Mouse (Mus musculus) midbrain, embryonic 11.5 days (tissue): Measurements from ENCODE around the gene Ugt1a7c. TPM values are rescaled to one million over a fixed set of nuclear protein-coding genes. Genes with fewer than 3 reads are reported as not detected.

Experiments
- ATAC-seq: fragments of 200-750 bp; cut with Nextera tagmentation; 2 replicates; pipeline ENCODE4 v1.8.0; 2017; ENCODE audit warnings: moderate TSS enrichment, moderate library complexity; ENCODE audit not compliant: low FRiP score
- DNase-seq: peaks from one replicate; pipeline ENCODE4 v3.0.0; 2015; ENCODE audit warnings: low spot score; ENCODE audit errors: missing footprints
- H3K27ac ChIP-seq: fragments of 300-500 bp; sonication (generic); 2 replicates; pipeline ENCODE4 v1.5.1; 2014; ENCODE audit warnings: low read depth, low read length
- H3K27me3 ChIP-seq: fragments of 300-500 bp; sonication (generic); 2 replicates; pipeline ENCODE4 v1.6.1; 2014; ENCODE audit warnings: mild to moderate bottlenecking, low read length, moderate library complexity, mixed read lengths; ENCODE audit not compliant: control insufficient read depth, insufficient read depth
- H3K36me3 ChIP-seq: fragments of 300-500 bp; sonication (generic); 2 replicates; pipeline ENCODE4 v1.6.1; 2014; ENCODE audit warnings: mild to moderate bottlenecking, low read length, moderate library complexity, mixed read lengths; ENCODE audit not compliant: control insufficient read depth, insufficient read depth
- H3K4me1 ChIP-seq: fragments of 300-500 bp; sonication (generic); 2 replicates; pipeline ENCODE4 v1.6.1; 2014; ENCODE audit warnings: low read length; ENCODE audit not compliant: control insufficient read depth, insufficient read depth
- H3K4me2 ChIP-seq: fragments of 300-500 bp; sonication (generic); 2 replicates; pipeline ENCODE4 v1.6.1; 2014; ENCODE audit warnings: mild to moderate bottlenecking, moderate library complexity
- H3K4me3 ChIP-seq: fragments of 300-500 bp; sonication (generic); 2 replicates; pipeline ENCODE4 v1.5.1; 2014; ENCODE audit warnings: low read depth, low read length
- H3K9ac ChIP-seq: fragments of 300-500 bp; sonication (generic); 2 replicates; pipeline ENCODE4 v1.6.1; 2014; ENCODE audit warnings: low read length
- H3K9me3 ChIP-seq: fragments of 300-500 bp; sonication (generic); 2 replicates; pipeline ENCODE4 v1.6.1; 2016; ENCODE audit warnings: low read length; ENCODE audit not compliant: control insufficient read depth
- WGBS: fragments of 180-500 bp; shearing (Covaris S2); extraction: QIAGEN DNeasy Blood & Tissue Kit; methylation state at CpG from one replicate; pipeline ENCODE4 v1.1.7; 2014; 5-methylcytosine and 5-hydroxymethylcytosine counted together
- polyA plus RNA-seq: library from polyadenylated mRNA; unstranded; fragments of >200 nt; fragmentation: Nextera tagmentation; extraction: Ambion mirVana; gene quantifications from 2 replicates; pipeline ENCODE4 v1.2.1, GENCODE M21; 2014

Ugt1a7c gene
- polyA plus RNA-seq, 1 experiment from 2014 or later = 1.2 TPM

GRCm38 (mm10) chr1:88234646-88235045, 139.8 kb downstream of the Ugt1a7c start:
- peaks cover 97% of the 10 kb centered on the region for H3K9me3 ChIP-seq
- no peaks in the 10 kb centered on the region for H3K27me3 ChIP-seq
- H3K27ac ChIP-seq = no peak overlapping the region
- WGBS = 38% methylated on average over 5 of the region's 5 CpGs
- no peaks in the 10 kb centered on the region for H3K36me3 ChIP-seq
- H3K4me1 ChIP-seq = no peaks in the 10 kb centered on the region
- H3K9ac ChIP-seq = no peak overlapping the region
- H3K4me3 ChIP-seq = no peak overlapping the region
- ATAC-seq (no peak), DNase-seq (no peak)
- no peak overlapping the region for H3K4me2 ChIP-seq

- WGBS = 64% methylated on average over 11 of the region's 11 CpGs
- Histone ChIP-seq H3K4me3 (no peak overlapping the region), H3K9ac (no peak overlapping the region), H3K4me2 (no peak overlapping the region), H3K27ac (no peak overlapping the region), H3K9me3 (peaks cover 97% of the 10 kb centered on the region), H3K36me3 (no peaks in the 10 kb centered on the region), H3K4me1 (no peaks in the 10 kb centered on the region), H3K27me3 (no peaks in the 10 kb centered on the region)
- DNase-seq (no peak), ATAC-seq (peak; percentile 3; the same call in 1 of the 2 replicates)
Observed at GRCm38 (mm10) chr1:88235046-88235893, 140.4 kb downstream of the Ugt1a7c start.

GRCm38 (mm10) chr1:88235894-88236415, 141.1 kb downstream of the Ugt1a7c start:
- H3K9me3 ChIP-seq = peaks cover 97% of the 10 kb centered on the region
- ATAC-seq (no peak), DNase-seq (no peak)
- WGBS = 64% methylated on average over 4 of the region's 4 CpGs
- H3K27me3 ChIP-seq = no peaks in the 10 kb centered on the region
- 0 out of 2 replicates have a peak, but pooled peaks cover 2% of the 10 kb centered on the region for H3K36me3 ChIP-seq
- H3K27ac ChIP-seq = no peak overlapping the region
- H3K9ac ChIP-seq = no peak overlapping the region
- H3K4me2 ChIP-seq = no peak overlapping the region
- no peak overlapping the region for H3K4me3 ChIP-seq
- no peaks in the 10 kb centered on the region for H3K4me1 ChIP-seq

- Histone ChIP-seq H3K9me3 (peaks cover 92% of the 10 kb centered on the region), H3K4me3 (no peak overlapping the region), H3K4me1 (no peaks in the 10 kb centered on the region), H3K9ac (no peak overlapping the region), H3K27ac (no peak overlapping the region), H3K36me3 (0 out of 2 replicates have a peak, but pooled peaks cover 2% of the 10 kb centered on the region), H3K4me2 (no peak overlapping the region), H3K27me3 (no peaks in the 10 kb centered on the region)
- DNase-seq = no peak
- WGBS = 80% methylated on average over 5 of the region's 5 CpGs
- no peak for ATAC-seq
Observed at GRCm38 (mm10) chr1:88237311-88237710, 142.4 kb downstream of the Ugt1a7c start.

- Histone ChIP-seq H3K27ac (no peak overlapping the region), H3K36me3 (0 out of 2 replicates have a peak, but pooled peaks cover 2% of the 10 kb centered on the region), H3K4me2 (no peak overlapping the region), H3K4me3 (no peak overlapping the region), H3K9ac (no peak overlapping the region), H3K4me1 (no peaks in the 10 kb centered on the region), H3K9me3 (peaks cover 91% of the 10 kb centered on the region), H3K27me3 (no peaks in the 10 kb centered on the region)
- no peak for ATAC-seq
- DNase-seq = no peak
- 78% methylated on average over 6 of the region's 6 CpGs for WGBS
Observed at GRCm38 (mm10) chr1:88238771-88239170, 143.9 kb downstream of the Ugt1a7c start.

- Histone ChIP-seq H3K36me3 (0 out of 2 replicates have a peak, but pooled peaks cover 2% of the 10 kb centered on the region), H3K4me2 (no peak overlapping the region), H3K27ac (no peak overlapping the region), H3K9me3 (peaks cover 91% of the 10 kb centered on the region), H3K27me3 (no peaks in the 10 kb centered on the region), H3K4me3 (no peak overlapping the region), H3K9ac (no peak overlapping the region), H3K4me1 (no peaks in the 10 kb centered on the region)
- DNase-seq (no peak), ATAC-seq (no peak)
- WGBS = 75% methylated on average over 5 of the region's 5 CpGs
Observed at GRCm38 (mm10) chr1:88240072-88240471, 145.2 kb downstream of the Ugt1a7c start.

GRCm38 (mm10) chr1:88240579-88240978, 145.7 kb downstream of the Ugt1a7c start:
- no peak overlapping the region for H3K4me3 ChIP-seq
- peaks cover 91% of the 10 kb centered on the region for H3K9me3 ChIP-seq
- 73% methylated on average over 4 of the region's 4 CpGs for WGBS
- no peaks in the 10 kb centered on the region for H3K27me3 ChIP-seq
- DNase-seq (no peak), ATAC-seq (0 out of 2 replicates have a peak, but pooled peaks have one; percentile 1)
- no peak overlapping the region for H3K4me2 ChIP-seq
- H3K27ac ChIP-seq = no peak overlapping the region
- H3K36me3 ChIP-seq = 0 out of 2 replicates have a peak, but pooled peaks cover 2% of the 10 kb centered on the region
- no peaks in the 10 kb centered on the region for H3K4me1 ChIP-seq
- no peak overlapping the region for H3K9ac ChIP-seq

- Histone ChIP-seq H3K4me2 (no peak overlapping the region), H3K27ac (no peak overlapping the region), H3K9ac (no peak overlapping the region), H3K36me3 (0 out of 2 replicates have a peak, but pooled peaks cover 2% of the 10 kb centered on the region), H3K4me1 (no peaks in the 10 kb centered on the region), H3K27me3 (no peaks in the 10 kb centered on the region), H3K4me3 (no peak overlapping the region), H3K9me3 (peaks cover 94% of the 10 kb centered on the region)
- WGBS = 71% methylated on average over 5 of the region's 5 CpGs
- DNase-seq (no peak), ATAC-seq (no peak)
Observed at GRCm38 (mm10) chr1:88243861-88244260, 149.0 kb downstream of the Ugt1a7c start.

- no peak overlapping the region for H3K4me2 ChIP-seq
- WGBS = 77% methylated on average over 6 of the region's 6 CpGs
- H3K9me3 ChIP-seq = peaks cover 94% of the 10 kb centered on the region
- no peaks in the 10 kb centered on the region for H3K4me1 ChIP-seq
- H3K27ac ChIP-seq = no peak overlapping the region
- H3K4me3 ChIP-seq = no peak overlapping the region
- DNase-seq (no peak), ATAC-seq (no peak)
- H3K9ac ChIP-seq = no peak overlapping the region
- no peaks in the 10 kb centered on the region for H3K27me3 ChIP-seq
- H3K36me3 ChIP-seq = no peaks in the 10 kb centered on the region
Observed at GRCm38 (mm10) chr1:88245881-88246280, 151.0 kb downstream of the Ugt1a7c start.
